Mouse (Mus musculus): ENCODE measurements around the gene Mybl2.
A peak's percentile ranks its signal among the peaks of the same experiment; 100 is the strongest.

The Mybl2 gene

GRCm38 (mm10) chr2:163111413-163112201 is 57.1 kb downstream of the Mybl2 start:
- peak; percentile 50 to 59 for DNase-seq (ENCODE audit: low spot score in 2 of 2)

- no peak for DNase-seq (ENCODE audit: low spot score in 2 of 2)
Observed at GRCm38 (mm10) chr2:163120626-163121352, 66.3 kb downstream of the Mybl2 start.

DNA sequence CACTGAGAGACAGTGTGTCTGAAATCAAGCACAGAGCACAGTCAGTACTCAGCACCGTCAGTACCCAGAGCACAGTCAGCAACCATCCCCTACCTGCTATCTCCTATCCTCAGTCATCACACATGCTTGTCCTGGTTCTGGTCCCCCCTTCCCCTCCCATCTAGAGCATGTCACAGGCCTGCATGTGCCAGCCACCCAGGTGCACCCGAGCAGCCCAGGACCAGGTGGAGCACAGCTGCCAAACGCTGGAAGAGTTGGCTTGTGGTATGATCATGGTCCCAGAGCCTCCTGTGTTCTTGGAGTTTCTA is 66.8 kb downstream of the Mybl2 start:
- DNase-seq (ENCODE audit: low spot score in 2 of 2): no peak

DNA sequence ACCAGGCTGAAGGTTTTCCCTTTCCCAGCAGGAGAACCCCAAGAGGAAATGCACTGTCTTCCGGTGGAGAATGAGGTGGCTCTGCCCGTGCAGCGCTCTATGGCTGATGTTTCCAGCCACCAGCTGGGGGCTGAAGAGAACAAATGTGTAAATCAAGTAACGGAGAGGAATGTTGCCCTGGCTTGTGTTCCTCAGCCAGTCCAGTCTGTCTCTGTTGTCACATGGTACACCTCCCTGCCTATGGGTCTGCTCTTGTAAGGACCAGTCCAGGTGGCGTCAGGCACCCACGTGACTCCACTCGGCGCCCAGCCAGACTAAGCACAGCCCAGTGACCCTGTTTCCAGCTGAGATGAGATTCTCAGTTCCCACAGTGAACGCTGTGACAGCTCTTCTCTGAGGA is 67.8 kb downstream of the Mybl2 start:
- peak; percentile 47 to 52 for DNase-seq (ENCODE audit: low spot score in 2 of 2)

- no peak for DNase-seq (ENCODE audit: low spot score in 2 of 2)
Observed at GRCm38 (mm10) chr2:163123496-163123895, 69.0 kb downstream of the Mybl2 start.

GRCm38 (mm10) chr2:163130837-163131236 is 76.3 kb downstream of the Mybl2 start:
- DNase-seq (ENCODE audit: low spot score in 2 of 2): no peak

GRCm38 (mm10) chr2:163132314-163132713 is 77.8 kb downstream of the Mybl2 start:
- no peak for DNase-seq (ENCODE audit: low spot score in 2 of 2)
